Mouse (Mus musculus): ENCODE results near the gene Tcaf2.

The Tcaf2 gene

GRCm38 (mm10) chr6:42577433-42577832 lies 67.6 kb downstream of the Tcaf2 start:
- DNase-seq (ENCODE audit: extremely low spot score, low read depth, low spot score), result no peak

All from hindlimb bud, embryonic 11.5 days (tissue).